Mouse (Mus musculus): ENCODE measurements at regions not wholly inside any gene's neighbourhood (a gene's known extent, or its start where the extent isn't known, plus 50 kb on each side); places are given as distances from the start of the nearest gene placed in this dataset.
"Not testable (repeated sequence)": the region's sequence is repeated elsewhere in the genome, so short reads cannot be mapped to it uniquely, and the experiment has no call there.

DNA sequence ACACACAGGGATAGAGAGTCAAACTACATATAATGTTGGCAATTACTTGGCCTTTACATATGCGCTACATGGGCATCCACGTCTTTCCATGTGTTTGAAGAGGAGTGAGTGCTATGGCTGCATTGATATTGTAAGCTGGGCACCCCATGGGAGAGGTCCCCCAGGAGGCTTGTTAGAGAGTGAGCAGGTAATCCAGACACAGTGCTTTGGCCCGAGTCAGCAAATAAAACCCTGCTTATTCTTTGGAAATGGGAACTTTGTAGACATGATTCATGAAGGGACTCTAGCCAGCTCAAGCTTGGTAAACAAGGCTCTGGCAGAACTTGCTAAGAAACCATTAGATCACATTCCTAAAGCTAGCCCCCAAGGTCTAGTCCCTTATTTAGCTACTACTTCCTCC lies 557.6 kb upstream of the Gm10131 start:
- in situ Hi-C loops (cut with MboI, MseI) = no loop called here

DNA sequence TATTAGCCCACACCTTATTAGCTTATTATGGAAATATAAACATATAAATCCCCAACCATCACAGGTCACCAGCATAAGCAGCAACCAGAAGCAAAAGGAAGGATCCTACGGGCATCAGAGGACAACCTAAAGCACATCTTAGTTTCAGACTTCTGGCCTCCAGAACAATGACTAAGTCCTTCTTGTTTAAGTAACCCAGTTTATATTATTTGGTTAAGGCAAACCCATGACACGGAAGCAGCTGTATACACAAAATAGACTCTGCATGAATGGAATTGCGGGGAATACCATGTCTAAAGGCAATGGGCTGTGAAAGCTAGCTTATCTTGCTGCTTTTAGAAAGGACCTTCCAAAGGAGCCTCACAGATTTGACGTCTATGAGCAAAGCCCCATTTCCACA lies 552.9 kb upstream of the Gm10131 start:
- in situ Hi-C loops (cut with MboI, MseI) = no loop called here

DNA sequence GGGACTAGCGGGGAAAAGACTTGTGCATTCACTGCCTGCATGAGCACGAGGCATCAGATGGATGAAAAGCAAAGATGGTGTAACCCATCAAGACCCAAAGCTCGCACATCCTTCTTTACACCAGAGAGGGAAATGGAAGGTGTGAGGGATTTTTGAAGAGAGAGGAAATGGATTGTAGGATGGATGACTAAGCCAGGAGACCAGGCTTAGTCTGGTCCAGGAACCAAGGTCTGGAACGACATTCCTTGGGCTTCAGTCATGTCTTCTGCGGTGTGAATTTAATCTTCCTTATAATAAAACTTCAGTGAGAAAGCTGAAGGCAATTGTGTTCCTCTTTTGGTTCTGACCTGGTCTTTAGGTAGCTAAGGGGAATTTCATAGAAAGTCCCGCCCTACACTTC lies 551.0 kb upstream of the Gm10131 start:
- in situ Hi-C loops (cut with MboI, MseI) = no loop called here

DNA sequence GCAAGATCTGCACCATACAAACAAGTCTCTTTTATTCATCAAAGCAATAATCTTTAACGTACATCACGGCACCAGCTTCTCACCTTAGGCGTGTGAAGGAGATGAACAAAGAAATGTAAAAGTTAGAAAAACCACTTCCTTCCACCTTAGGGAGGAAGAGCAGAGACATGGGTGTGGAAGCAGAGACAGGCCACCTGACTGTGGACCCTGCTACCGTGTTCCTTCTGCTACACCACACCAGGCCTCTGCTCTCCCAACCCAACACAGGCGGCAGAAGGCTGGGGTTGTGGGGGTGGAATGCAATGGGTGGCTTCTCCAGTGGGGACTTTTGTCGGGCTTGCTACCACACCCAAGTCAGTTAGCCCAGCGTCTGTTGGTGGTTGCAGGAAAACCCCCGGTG lies 540.2 kb upstream of the Gm10131 start:
- in situ Hi-C loops (cut with MboI, MseI) = no loop called here

DNA sequence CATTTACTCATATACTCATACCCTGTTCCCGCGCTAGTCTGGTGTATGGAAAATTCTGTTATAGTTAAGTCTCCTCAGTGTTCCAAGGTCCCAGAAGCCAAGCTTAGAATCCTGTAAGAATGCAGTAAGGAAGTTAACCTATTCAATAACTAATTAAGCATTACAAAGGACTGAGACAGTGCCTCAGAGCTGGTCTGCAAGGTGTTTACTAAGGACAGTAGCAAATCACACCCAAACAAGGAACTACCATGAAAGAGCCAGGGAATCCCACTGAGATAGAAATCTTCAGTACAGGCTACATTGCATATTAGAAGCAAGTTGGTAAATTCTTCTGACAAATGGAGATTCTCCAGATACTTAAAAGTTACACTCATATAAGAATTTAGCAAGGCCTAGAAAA lies 516.7 kb upstream of the Gm10131 start:
- in situ Hi-C loops (cut with MboI, MseI) = not testable (repeated sequence)

DNA sequence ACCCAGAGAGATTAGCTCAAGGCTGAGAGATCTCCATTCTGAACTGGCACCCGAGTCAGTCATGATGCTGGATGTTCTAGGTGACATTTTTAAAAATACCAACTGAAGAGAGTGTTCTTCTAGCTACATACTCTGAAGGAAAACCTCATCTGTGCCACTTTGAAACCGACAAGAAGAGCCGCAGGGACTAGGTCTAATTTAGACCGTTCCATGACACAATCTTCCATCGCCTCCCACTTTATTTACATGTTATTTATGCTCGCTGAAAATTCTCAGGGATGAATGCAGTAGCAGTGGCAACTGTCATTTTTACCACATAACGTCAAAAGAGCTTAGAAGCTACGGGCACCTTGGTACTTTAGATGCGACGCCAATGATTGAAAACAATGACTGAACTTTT lies 514.1 kb upstream of the Gm10131 start:
- in situ Hi-C loops (cut with MboI, MseI) = no loop called here

DNA sequence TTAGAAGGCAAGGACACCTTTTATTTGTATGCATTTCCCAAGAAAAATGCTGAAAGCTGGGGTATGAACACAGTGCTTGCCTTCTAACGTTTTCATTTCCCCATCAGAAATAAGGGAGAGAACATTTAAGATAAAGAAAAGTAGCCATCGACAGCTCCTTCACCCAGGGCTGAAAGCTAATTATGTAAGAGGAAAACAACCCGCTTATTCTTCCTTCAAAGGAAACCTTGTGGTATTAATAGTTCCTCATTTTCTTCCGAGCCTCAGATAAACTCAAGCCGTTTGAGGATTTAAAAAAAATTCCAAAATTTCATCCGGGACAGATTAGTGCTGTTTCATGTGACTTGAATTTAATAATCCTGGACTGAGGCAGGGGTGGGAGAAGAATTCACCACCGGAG lies 512.2 kb upstream of the Gm10131 start:
- in situ Hi-C loops (cut with MboI, MseI) = loop anchor here in 1 of 2 experiments (25.0 kb wide), 1 partner anchor 989 kb away; no protein-coding TSS in a partner anchor

DNA sequence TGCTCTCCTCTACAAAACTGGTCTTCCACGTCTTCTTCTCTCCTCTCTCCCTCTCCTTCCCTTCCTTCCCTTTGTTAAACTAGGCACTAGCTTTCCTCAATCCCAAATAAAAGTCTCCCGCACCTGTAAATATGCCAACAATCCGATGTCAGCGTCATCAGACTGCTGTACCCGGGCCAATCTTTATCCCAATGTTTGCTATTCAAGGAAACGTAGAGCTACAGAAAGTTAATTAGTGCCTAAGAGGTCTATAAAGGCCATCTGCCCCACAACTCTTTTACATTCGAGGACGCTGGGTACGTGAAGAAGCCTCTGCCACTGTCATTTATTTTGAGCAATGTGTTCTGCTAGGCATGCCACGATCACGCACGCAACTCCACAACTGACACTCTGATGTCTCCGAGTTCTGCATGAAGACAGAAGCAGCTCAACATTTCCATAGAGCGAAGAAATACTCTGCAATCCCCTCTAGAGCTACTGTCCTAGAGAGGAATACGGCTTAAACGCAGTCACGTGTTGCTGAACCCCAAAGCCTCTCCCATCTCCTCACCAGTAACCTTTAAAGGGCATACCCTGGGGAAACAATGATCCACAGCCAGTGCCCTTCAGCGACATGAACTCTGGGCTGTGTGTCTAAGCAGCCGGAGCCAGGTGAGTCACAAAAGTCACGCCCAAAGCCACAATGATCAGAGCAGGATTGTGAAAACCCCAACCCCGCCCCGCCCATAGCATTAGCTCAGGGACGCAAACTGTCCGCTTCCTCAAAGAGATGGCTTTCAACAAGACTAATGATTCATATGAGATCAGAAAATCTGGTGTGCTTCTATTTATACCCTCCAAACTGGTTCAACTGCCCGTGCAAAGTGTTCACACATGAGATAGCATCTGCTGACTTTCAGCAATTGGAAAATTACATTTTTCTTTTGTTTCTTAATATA lies 510.9 kb upstream of the Gm10131 start:
- in situ Hi-C loops (cut with MboI, MseI) = loop anchor here in 1 of 2 experiments (25.0 kb wide), 1 partner anchor 990 kb away; no protein-coding TSS in a partner anchor

DNA sequence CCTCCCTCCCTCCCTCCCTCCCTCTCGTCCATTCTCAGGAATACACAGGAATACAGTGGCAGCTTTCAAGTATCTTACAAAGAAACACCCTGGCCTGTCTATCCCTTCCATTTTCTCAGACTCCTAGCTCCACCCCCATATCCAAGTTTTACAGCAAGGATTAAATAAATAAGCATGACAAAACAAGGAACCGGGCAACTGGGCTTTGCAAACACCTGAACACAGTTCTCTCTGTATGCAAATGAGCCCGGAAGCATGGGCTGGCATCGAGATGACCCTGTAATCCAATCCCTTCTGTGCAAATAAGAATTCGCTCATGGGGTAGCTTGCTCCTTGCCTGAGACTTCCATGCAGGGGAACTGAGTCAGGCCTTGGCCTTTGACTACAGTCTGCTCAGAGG lies 506.5 kb upstream of the Gm10131 start:
- in situ Hi-C loops (cut with MboI, MseI) = loop anchor here in 1 of 2 experiments (5.0 to 25.0 kb wide), 3 partner anchors 119 to 994 kb away; no protein-coding TSS in a partner anchor

DNA sequence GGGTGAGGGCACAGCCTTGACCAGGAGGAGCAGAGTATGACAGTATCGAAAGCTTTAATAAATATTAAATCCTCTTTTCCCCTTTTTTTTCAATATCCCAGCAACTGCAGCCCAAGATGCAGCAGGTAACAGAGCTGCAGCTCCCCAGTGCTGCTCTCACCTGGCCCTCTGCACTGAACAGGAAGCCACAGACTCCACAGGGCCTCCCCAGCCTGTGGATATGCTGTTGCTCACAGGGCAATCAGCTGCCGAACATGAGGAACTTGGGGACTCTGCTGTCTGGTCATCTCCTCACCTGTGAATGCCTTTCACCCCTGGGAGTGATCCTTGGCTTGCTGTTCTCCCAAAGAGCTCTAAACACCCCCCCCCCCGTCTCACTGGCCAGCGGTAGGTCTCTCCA lies 503.4 kb upstream of the Gm10131 start:
- in situ Hi-C loops (cut with MboI, MseI) = loop anchor here in 1 of 2 experiments (5.0 to 25.0 kb wide), 3 partner anchors 122 to 997 kb away; no protein-coding TSS in a partner anchor

DNA sequence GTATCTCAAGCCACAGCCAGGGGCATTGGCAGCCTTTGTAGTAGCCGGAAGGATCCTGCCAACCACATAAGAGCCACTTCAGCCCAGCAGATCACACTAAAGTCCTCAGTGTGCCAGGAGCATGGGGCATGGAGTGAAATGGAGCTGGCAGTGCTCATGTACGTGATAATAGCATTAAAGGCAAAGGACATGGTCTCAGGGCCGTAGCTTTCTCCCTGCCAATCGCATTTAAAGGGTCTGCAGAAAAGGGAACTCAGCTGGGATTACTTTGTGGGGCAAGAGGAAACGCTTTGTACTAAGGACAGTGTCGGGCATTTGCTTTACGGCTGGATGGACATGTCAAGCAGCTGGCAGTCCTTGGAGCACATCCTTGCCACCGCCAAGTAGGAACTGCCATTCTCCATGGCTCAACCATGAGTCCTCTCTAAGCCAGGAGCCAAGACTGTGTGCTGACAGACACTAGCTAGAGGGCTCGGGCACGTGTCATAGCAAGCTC lies 502.5 kb upstream of the Gm10131 start:
- in situ Hi-C loops (cut with MboI, MseI) = loop anchor here in 1 of 2 experiments (10.0 to 25.0 kb wide), 2 partner anchors 201 to 998 kb away; no protein-coding TSS in a partner anchor

DNA sequence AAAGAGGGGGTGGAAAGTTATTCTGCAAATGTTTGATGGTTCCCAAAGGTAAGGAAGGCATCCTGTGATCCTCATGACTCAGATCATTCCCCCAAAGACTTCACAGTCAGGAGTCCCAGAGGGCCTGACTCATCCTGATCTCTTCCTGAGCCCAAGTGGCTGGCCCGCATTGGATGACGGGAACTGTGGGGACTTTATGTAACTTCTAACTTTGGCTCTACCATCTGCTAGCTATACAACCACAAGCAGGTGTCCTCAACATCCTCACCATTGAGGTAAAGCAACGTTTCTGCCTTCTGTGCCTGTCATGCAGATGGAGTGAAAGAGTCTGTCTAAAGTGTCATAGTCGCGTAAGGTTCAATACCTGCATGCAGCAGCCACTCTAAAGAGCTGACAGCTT lies 501.6 kb upstream of the Gm10131 start:
- in situ Hi-C loops (cut with MboI, MseI) = loop anchor here in 1 of 2 experiments (10.0 to 25.0 kb wide), 2 partner anchors 202 to 999 kb away; no protein-coding TSS in a partner anchor

DNA sequence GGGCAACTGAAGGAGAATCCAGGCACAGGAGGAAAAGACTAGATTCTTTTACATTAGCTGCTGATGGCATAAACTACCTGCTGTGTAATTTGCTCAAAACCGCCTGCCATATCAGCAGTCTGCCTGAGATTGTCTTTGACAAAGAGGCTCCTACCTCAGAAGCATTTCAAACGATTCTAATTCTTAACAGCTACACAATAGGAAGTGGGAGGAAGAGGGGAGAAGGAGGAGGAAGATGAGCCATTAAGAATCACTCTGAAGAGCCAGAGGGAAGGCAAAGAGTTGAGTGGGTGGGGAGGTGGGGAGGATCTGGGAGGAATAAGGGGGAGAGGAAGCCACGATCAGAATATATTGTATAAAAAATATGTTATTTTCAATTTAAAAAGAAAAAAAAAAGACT lies 500.9 kb upstream of the Gm10131 start:
- in situ Hi-C loops (cut with MboI, MseI) = loop anchor here in 1 of 2 experiments (10.0 to 25.0 kb wide), 2 partner anchors 202 to 1000 kb away; no protein-coding TSS in a partner anchor

DNA sequence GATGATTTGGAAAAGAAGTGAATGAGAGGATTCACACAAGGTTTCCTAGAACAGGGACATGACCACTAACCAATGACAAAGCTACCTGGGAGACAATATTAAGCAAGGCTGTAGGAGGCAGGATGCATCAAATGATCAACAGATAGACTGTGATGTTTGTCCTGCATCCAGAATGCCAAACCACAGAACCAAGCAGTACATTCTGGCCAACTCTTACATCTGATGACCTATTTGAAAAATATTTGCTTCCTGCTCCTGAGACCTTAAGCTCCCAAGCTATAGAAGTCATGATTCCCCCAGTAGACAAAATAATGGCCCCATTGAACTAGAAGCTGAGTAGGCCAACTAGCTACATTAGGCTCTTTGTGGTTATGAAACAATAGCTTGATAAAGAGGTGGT lies 498.6 kb upstream of the Gm10131 start:
- in situ Hi-C loops (cut with MboI, MseI) = loop anchor here in 1 of 2 experiments (10.0 to 25.0 kb wide), 2 partner anchors 205 to 1002 kb away; no protein-coding TSS in a partner anchor

DNA sequence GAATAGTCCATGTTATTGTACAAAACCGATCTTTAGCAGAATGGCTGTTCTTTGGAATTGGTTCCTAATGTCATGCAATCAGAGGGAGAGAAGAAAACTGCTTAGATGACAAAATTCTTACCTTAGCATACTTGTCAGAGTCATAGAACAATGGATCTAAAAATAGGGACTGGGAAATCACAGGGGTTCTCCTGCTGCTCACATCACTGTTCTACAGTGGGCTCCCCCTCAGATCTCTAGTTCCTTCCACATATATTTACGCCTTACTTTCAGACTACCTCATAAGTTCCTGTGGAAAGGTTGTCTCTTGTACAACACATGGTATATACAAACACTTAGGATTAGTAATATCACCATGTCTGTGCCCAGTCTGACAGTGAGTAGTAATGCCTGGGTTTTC lies 495.9 kb upstream of the Gm10131 start:
- in situ Hi-C loops (cut with MboI, MseI) = loop anchor here in 1 of 2 experiments (5.0 to 25.0 kb wide), 2 partner anchors 80 to 1005 kb away; no protein-coding TSS in a partner anchor

DNA sequence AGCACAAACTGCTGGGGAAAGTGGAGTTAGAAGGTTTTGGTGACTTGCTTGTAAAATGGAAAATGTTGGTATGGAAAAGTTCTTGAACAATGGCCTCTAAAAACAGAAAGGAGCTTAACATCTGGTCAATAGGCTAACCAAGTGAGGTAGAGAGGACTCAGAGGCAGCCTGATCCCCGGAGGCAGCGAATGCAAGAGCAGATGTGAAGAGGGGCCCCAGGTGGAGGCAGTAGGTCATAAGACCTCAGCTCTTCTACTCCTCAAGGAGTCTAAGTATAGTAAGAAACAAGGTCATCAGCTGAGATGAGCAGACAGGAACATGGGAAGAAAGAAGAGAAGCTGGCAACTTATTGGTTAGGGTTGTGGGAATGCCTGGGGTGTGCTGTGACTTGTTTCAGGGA lies 493.5 kb upstream of the Gm10131 start:
- in situ Hi-C loops (cut with MboI, MseI) = loop anchor here in 1 of 2 experiments (5.0 to 25.0 kb wide), 2 partner anchors 82 to 1007 kb away; no protein-coding TSS in a partner anchor

DNA sequence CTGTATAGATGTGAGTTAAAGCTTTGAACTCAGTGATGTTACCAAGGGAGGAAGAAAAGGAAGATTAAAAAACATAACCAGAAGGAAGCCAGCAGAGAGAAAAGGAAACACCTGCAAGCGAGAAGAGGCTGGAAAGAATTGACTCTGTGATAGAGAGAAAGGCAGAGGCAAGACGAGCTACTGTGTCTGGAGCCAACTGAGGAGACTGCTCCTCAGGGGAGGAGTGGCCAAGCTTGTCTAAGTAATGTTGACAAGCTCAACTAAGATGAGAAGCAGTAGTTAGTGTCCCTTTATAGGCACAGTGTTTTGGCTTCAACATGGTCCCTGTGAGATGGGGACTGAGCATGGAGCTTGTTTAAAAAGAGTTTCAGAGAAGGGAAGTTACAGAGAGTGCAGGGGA lies 493.0 kb upstream of the Gm10131 start:
- in situ Hi-C loops (cut with MboI, MseI) = loop anchor here in 1 of 2 experiments (25.0 kb wide), 1 partner anchor 1008 kb away; no protein-coding TSS in a partner anchor

DNA sequence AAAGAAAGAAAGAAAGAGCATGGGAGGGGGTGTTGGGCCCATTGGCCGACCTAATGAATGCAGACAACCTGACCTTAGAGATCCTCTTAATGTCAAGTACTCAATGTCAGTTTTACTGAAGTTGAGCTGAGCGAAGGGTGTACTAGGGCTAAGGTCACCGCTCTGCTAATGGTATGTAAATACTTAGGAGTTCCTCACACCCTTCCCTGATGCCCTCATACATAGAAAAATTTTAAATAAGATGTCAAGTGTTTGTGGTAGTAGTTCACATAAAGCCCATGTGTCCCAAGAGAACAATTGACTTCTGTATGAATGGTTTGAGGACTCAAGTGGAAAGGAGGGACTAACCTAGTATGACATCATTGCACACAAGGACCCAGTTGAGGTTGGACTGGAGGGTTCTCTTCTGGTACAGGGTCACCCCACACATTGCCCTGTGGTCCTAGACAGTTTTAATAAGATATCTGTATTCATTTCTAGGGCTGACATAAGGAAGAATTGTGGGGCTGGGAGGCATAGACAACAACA lies 490.0 kb upstream of the Gm10131 start:
- in situ Hi-C loops (cut with MboI, MseI) = loop anchor here in 1 of 2 experiments (25.0 kb wide), 1 partner anchor 1011 kb away; no protein-coding TSS in a partner anchor

DNA sequence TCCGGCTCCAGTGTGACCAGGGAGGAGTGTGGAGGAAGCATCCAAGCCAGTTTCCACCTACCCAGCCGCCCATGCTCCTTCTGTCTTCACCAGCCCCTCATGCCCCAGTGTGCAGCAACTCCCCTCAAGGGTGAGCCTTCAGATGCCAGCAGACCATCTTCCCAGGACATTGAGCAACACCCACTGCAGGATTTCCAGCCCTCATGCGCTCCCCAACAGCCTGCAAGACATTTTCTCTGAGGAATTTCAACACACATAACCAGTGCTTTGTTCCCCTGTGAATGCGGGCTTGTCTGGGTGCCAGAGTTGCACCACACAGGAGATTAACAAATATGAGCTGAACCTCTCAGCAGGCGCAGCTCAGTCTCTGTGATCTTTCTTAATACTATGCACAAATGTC lies 489.3 kb upstream of the Gm10131 start:
- in situ Hi-C loops (cut with MboI, MseI) = loop anchor here in 1 of 2 experiments (25.0 kb wide), 1 partner anchor 1011 kb away; no protein-coding TSS in a partner anchor

DNA sequence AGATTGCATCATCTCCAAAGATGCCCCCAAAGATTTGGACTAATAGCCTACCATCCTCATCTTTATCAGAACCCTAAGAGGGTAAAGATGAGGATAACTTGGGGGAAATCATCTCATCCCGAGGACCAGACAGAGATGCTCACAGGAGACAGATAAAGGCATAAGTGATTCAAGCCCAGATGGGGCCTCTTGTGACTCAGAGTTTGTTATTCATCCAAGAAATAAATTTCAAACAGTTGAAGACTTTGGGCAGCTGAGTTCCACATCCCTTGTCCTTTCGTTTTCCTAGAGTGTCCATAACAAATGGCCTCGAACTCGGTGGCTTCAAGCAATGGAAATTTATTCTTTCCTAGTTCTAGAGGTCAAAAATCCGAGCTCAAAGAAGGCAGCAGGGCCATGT lies 485.1 kb upstream of the Gm10131 start:
- in situ Hi-C loops (cut with MboI, MseI) = no loop called here

DNA sequence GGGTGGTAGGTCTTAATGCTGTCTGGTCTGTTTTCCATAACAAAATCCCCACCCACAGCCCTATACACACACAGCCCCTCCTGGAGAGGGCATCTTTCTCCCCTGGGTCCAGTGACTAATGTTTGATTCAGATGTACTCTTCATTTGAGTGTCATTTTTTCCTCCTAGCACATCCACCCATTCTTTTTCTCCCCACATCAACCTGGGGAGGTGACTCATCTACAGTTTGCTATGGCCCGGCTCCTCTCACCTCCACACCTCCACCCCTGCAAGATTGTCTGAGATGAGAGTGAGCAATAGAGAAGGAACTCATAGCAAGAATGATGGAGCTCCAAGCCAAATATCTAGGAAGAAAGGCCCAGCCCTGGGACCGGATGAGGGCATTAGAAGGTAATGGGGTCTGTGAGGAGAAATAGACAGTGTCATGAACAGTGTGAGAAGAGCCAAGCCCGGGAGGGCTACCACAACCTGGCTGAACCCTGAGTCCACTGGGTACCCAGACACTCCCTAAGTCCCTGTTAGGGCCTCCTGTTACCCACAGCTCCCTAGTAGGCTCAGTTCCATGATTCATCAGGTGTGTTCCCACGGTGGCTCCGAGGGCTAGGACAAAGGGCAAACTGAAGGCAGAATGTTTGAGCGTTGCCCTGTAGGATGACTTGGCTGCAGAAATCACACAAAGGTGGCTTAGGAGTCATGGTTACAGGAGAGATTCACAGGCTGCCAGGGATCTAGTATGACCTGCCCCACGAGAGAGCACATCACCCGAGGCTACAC lies 479.6 kb upstream of the Gm10131 start:
- in situ Hi-C loops (cut with MboI, MseI) = loop anchor here in 1 of 2 experiments (5.0 kb wide), 1 partner anchor 226 kb away; no protein-coding TSS in a partner anchor

All from T-helper 17 cell (primary cell).